Mouse (Mus musculus) bone marrow macrophage, adult 2 months (primary cell): ENCODE data around the gene Astn1.

ENCODE experiments used
- CTCF ChIP-seq: IDR thresholded peaks from 2 replicates; pipeline ENCODE4 v1.5.1; 2012; ENCODE audit warnings: low read depth, mild to moderate bottlenecking, low read length, moderate library complexity
- POLR2A ChIP-seq: IDR thresholded peaks from 2 replicates; pipeline ENCODE4 v1.6.1; 2012; ENCODE audit warnings: mild to moderate bottlenecking, low read depth, low read length, borderline replicate concordance

DNA sequence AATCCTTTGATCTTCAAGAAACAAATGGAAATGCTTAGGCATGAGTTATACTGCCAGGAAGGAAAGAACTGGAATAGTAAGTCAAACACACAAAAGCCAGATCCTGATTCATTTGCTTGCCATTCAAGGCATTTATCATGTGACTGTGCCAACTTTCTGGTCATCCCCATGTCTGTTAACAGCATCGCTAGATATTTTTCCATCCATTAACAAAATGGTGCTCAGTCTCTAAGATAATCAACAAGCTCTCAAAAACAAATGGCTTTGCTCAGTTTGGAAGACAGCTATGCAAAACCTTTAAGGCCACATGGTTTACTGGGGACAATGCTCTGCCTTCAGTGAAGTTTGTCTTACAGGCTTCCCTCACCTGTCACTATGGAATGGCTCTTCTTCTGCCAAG is 115.8 kb downstream of the Astn1 start:
- TF ChIP-seq CTCF (no peak), POLR2A (no peak)
